Mouse (Mus musculus) lung, adult 2 months (tissue): ENCODE measurements around the gene Ctsz.

Experiments used
- CTCF ChIP-seq: fragments of 200-500 bp; IDR thresholded peaks from 2 replicates; pipeline ENCODE4 v1.5.1; 2011; ENCODE audit warnings: mild to moderate bottlenecking, low read length, control low read depth; ENCODE audit not compliant: insufficient read depth
- POLR2A ChIP-seq: fragments of 200-500 bp; IDR thresholded peaks from 2 replicates; pipeline ENCODE4 v1.6.1; 2011; ENCODE audit warnings: low read depth, mild to moderate bottlenecking, control low read depth, low read length, borderline replicate concordance; ENCODE audit errors: extremely low read depth

DNA sequence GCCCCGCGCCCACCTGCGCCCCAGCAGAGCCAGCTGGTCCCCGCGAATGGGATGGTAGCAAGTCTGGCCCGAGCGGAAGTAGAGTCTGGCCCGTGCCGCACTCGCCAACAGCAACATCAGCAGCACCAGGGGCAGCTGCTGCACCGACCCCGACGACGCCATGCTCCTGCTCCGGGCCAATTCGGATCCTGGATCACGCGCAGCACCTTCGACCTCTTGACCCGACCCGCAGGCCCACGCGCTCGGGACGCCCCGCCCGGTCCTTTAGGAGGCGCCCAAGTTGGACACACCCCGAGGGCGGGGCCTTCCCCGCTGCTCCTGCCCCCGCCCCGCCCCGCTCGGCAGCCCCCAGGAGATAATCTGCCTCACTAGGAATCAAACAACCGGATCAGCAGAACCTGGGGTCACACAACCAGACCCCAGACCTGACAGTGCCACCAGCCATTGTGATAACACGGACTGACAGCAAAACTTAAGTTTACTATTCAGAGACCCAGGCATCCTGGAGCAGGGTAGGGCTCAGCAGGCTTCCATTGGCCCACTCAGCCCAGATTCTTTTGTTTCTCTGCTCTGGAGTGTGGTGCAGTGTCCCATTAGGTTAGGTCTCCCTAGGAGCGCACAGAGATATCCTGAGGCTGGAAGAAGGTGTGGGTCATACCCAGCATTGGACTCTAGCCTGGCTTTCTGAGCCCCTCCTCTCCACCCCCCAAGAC, at the start of gene Ctsz:
- TF ChIP-seq CTCF (no peak), POLR2A (peak; percentile 58; the same call in 1 of the 2 replicates)
